Mouse (Mus musculus) erythroblast, embryonic 14.5 days (primary cell): ENCODE results near the gene Kank3.

Experiments
- GATA1 ChIP-seq: IDR thresholded peaks from 2 replicates; pipeline ENCODE4 v1.6.1; 2012; ENCODE audit warnings: low read length, inconsistent platforms, mixed read lengths
- TAL1 ChIP-seq: IDR thresholded peaks from 3 replicates; pipeline ENCODE4 v1.6.1; 2012; ENCODE audit warnings: low read length, inconsistent platforms, mixed read lengths

DNA sequence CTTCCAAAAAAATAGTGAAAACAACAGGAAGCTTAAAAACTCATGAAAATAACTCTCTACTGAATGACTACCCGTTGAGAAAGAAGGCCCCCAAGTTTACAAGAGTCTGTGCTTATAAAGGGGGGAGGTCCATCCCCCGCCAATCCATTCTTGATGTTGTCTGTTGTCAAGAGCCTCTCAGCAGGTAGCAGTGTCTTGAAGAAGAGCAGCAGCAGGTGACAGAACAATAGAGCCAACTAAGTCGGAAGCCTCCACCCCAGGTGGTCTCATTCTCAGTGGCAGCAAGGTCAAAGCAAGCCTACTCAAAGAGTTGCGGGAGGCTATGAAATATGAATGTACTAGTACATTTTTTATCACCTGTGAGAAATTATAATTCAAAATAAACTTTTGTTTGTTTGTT is 47.5 kb downstream of the Kank3 start:
- TF ChIP-seq GATA1 (no peak), TAL1 (no peak)
